Mouse (Mus musculus): ENCODE data around the gene Crmp1. TPM values are rescaled to one million over a fixed set of nuclear protein-coding genes. Genes with fewer than 3 reads are reported as not detected.

Gene Crmp1
- 0.43 TPM for polyA plus RNA-seq (2014; fragmentation: Illumina TruSeq; extraction: RNeasy Lipid Tissue Mini Kit (QIAGEN cat#74804); ENCODE audit: low read depth, low replicate concordance)

GRCm38 (mm10) chr5:37241651-37242151 is at the start of gene Crmp1:
Gene Crmp1 (plus strand): TSS chr5:37241940.

GRCm38 (mm10) chr5:37336485-37337105 is 94.9 kb downstream of the Crmp1 start, which contains the start of gene Evc:
Gene Evc (minus strand): TSS chr5:37336894.

GRCm38 (mm10) chr5:37338288-37338687 is 96.5 kb downstream of the Crmp1 start, which contains the start of gene Evc2:
Gene Evc2 (plus strand): TSS chr5:37338499.

Other genes with a start within 250 kb of the Crmp1 start
- gene Gm1043, start 156.6 kb upstream of the Crmp1 start, polyA plus RNA-seq (2014; fragmentation: Illumina TruSeq; extraction: RNeasy Lipid Tissue Mini Kit (QIAGEN cat#74804); ENCODE audit: low read depth, low replicate concordance), result 0.46 TPM
- 0.17 TPM for gene Evc, start 95.0 kb downstream of the Crmp1 start, polyA plus RNA-seq (2014; fragmentation: Illumina TruSeq; extraction: RNeasy Lipid Tissue Mini Kit (QIAGEN cat#74804); ENCODE audit: low read depth, low replicate concordance)
- gene Evc2, start 96.6 kb downstream of the Crmp1 start, polyA plus RNA-seq (2014; fragmentation: Illumina TruSeq; extraction: RNeasy Lipid Tissue Mini Kit (QIAGEN cat#74804); ENCODE audit: low read depth, low replicate concordance), result 0.31 TPM